Mouse (Mus musculus): ENCODE results near the gene Gpr160.

GRCm38 (mm10) chr3:30855604-30856458 is at the start of gene Gpr160:
- TF ChIP-seq GATA1 (IDR thresholded peaks at IDR 0.05; ENCODE audit: borderline replicate concordance, low read length) (no peak), FLI1 (IDR thresholded peaks at IDR 0.05; ENCODE audit: low read length) (no peak)
